Mouse (Mus musculus) cerebellum, adult 2 months (tissue): ENCODE measurements around the gene Comt. TPM values are rescaled to one million over a fixed set of nuclear protein-coding genes. Genes with fewer than 3 reads are reported as not detected.

Experiments
- DNase-seq, 2 experiments: peaks; one replicate each; pipeline ENCODE4 v3.0.0; 2021
- H3K27ac ChIP-seq: fragments of 200-500 bp; 2 replicates; pipeline ENCODE4 v1.5.1; 2012; ENCODE audit warnings: low read length, control low read depth, inconsistent platforms; ENCODE audit not compliant: insufficient read depth
- H3K27me3 ChIP-seq: fragments of 200-500 bp; 2 replicates; pipeline ENCODE4 v1.6.1; 2012; ENCODE audit warnings: inconsistent platforms, mild to moderate bottlenecking, low read length, moderate library complexity; ENCODE audit not compliant: control insufficient read depth, insufficient read depth
- H3K4me1 ChIP-seq: fragments of 200-500 bp; 2 replicates; pipeline ENCODE4 v1.6.1; 2011; ENCODE audit warnings: low read length; ENCODE audit not compliant: control insufficient read depth, insufficient read depth
- H3K4me3 ChIP-seq: fragments of 200-500 bp; replicated peaks from 2 replicates; pipeline ENCODE3; 2011; ENCODE audit warnings: mild to moderate bottlenecking, low read depth, low read length, control low read depth; ENCODE audit not compliant: insufficient read depth
- CTCF ChIP-seq: fragments of 200-500 bp; IDR thresholded peaks from 2 replicates; pipeline ENCODE4 v1.5.1; 2011; ENCODE audit warnings: low read depth, mild to moderate bottlenecking, control low read depth, low read length, moderate library complexity, borderline replicate concordance; ENCODE audit not compliant: insufficient read depth
- POLR2A ChIP-seq: fragments of 200-500 bp; IDR thresholded peaks from 2 replicates; pipeline ENCODE4 v1.6.1; 2011; ENCODE audit warnings: low read length, control low read depth, borderline replicate concordance; ENCODE audit not compliant: insufficient read depth
- WGBS: fragments of 180-500 bp; shearing (Covaris S2); methylation state at CpG from one replicate; pipeline ENCODE4 v1.1.7; 2018; 5-methylcytosine and 5-hydroxymethylcytosine counted together
- polyA plus RNA-seq: library from polyadenylated mRNA; depleted of rRNA; stranded (reverse); fragments of >200 nt; gene quantifications from 2 replicates; pipeline ENCODE4 v1.2.3, GENCODE M21; 2012

Gene Comt
- polyA plus RNA-seq, 1 experiment, result 145 TPM

DNA sequence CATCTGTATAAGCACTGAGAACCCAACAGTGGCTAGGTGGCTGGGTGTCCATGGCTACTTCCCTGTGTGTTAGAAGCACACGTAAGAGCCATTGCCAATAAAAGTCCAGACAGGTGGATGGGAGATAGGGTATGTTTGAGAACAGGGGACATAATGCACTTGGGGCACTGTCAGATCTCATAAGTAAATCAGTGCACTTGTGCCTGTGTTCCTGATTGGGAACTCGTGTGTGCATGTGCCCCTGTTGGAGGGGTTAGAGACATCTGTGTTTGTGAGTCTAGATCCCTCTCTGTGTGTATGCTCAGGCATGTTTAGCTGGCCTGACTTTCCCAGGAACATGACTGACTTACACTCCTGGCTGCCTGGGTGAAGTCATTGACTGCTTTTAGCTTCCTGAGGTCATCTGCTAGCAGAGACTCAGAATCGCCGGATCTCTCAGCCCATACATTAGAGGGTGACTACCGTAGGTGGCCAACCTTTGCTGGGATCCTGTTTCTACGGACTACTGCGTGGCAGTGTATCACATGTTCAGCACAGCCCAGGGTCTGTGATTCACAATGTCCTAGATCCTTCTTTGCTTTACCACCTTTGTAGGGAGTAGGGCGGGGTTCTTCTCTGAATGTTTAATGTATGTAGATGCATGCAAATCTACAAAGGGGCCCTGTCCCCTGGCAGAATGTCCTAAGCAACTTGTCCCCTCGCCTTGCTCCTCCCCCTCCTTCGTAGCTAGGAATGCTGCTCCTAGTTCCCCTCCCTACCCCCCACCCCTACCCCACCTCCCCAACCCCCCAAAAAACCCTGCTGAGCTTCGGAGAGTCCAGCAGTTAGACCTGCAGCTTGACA is 31.7 kb downstream of the Comt start:
- peak overlapping the region; percentile 60; the same call in 1 of the 2 replicates for H3K27ac ChIP-seq
- TF ChIP-seq CTCF, result no peak
- TF ChIP-seq POLR2A, result no peak
- 40% methylated on average over 11 of the region's 11 CpGs for WGBS
- H3K27me3 ChIP-seq, result no peaks in the 10 kb centered on the region
- no peak for DNase-seq
- no peak overlapping the region for H3K4me3 ChIP-seq
- H3K4me1 ChIP-seq, result peaks cover 35% of the 10 kb centered on the region

DNA sequence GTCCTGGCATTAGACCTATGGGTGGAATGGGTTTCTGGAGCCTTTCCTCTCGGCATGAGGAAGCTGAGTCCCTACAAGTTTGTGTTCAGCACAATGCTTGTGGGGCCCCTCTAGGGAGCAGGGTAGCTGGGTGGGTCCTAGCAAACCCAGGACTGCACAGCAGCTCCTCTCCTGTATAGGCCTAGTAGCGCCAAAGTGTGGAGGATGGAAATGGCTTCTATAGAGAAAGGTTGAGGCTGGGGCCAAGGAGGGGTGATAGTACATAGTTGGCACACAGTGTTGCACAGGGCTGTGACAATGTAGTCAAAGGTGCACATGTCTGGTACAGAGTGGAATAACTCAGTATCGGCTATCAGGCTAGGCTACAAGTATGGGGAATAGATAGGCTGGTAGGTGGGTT is 32.6 kb downstream of the Comt start:
- WGBS, result 84% methylated on average over 3 of the region's 3 CpGs
- peak in 1 of 2 experiments; percentile 16 for DNase-seq
- no peak overlapping the region for H3K4me3 ChIP-seq
- TF ChIP-seq CTCF (no peak), POLR2A (no peak)
- no peaks in the 10 kb centered on the region for H3K27me3 ChIP-seq
- H3K27ac ChIP-seq, result no peak overlapping the region
- H3K4me1 ChIP-seq, result peaks cover 35% of the 10 kb centered on the region

DNA sequence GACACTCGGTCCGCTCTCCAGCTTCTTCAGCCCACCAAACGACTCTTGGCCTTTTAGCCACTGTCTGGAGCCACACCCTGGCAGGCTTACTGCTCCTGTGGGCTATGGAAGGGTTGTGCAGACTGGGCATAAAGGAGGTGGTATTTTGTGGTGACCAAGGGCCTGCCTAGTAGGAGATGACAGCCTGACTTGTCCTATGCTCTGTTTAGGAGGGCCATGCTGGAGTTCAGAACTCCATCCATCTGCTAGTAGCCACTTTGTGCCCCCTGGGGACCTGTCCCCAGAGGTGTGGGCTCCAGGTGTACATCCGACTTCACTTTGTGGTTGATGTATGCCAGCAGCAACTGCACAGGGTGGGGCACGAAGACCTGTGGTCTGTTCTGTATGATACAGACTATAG is 33.1 kb downstream of the Comt start:
- WGBS, result 81% methylated on average over 5 of the region's 5 CpGs
- Histone ChIP-seq H3K27me3 (no peaks in the 10 kb centered on the region), H3K4me1 (peaks cover 35% of the 10 kb centered on the region), H3K27ac (no peak overlapping the region), H3K4me3 (no peak overlapping the region)
- peak in 1 of 2 experiments; percentile 21 for DNase-seq
- no peak for TF ChIP-seq CTCF
- TF ChIP-seq POLR2A, result no peak

DNA sequence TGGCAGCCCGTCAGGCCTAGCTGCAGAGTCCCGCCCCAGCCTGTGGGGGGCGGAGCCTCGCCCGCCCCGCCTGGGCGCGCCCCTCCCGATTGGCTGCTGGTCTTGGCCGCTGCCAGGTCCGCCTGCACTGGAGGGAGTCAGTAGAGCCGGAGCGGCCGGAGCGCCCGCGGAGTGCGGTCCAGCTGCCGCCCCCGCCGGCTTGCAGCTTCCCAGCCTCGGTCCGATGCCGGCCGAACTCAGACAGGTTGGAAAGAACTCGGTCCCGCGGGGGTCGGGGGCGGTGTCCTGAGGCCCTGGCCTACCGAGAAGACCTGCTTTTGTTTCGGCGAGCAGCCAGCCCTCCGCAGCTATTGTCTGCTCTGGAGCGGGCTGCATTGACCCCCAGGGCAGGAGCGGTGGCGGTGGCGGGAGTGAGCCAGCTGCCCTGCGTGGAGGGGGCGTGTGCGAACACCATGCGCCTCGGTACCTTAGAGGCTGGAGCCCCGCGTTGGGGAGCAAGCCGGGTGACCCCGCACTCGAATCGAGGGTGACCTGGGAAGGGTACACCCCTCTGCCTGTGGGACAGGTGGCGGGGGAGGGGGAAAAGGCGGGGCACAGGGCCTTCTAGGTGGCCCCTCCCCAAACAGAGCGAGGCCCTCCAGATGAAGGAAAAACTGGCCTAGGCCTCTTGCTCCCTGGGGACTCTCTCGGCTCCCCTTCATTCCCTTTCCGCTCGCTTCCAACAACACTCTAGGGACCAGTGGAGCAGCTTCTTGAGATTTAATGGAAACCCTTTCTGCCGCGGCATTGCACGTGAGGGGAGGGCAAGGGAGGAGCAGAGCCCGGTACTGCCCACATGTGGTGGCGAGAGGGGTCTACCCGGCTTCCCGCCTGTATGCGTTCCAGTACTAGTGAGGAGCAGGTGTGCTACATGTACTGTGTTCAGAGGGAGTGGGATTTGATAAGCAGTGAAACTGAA is 33.9 kb downstream of the Comt start:
- Histone ChIP-seq H3K4me3 (peak overlapping the region; percentile 45), H3K4me1 (peaks cover 40% of the 10 kb centered on the region), H3K27me3 (no peaks in the 10 kb centered on the region), H3K27ac (peak overlapping the region; percentile 2; the same call in 1 of the 2 replicates)
- DNase-seq, result peak; percentile 78 to 82
- TF ChIP-seq CTCF (peak; percentile 28; the same call in 1 of the 2 replicates), POLR2A (0 out of 2 replicates have a peak, but pooled peaks have one; percentile 27)
- 7% methylated on average over 62 of the region's 63 CpGs for WGBS

GRCm38 (mm10) chr16:18391728-18392127 is 34.9 kb downstream of the Comt start:
- WGBS, result 73% methylated on average over 3 of the region's 3 CpGs
- peak in 1 of 2 experiments; percentile 6 for DNase-seq
- H3K4me3 ChIP-seq, result no peak overlapping the region

GRCm38 (mm10) chr16:18391127-18391526 is 35.5 kb downstream of the Comt start:
- TF ChIP-seq POLR2A (no peak), CTCF (no peak)
- DNase-seq, result no peak
- H3K4me1 ChIP-seq, result peaks cover 40% of the 10 kb centered on the region
- no peak overlapping the region for H3K27ac ChIP-seq
- no peak overlapping the region for H3K4me3 ChIP-seq
- H3K27me3 ChIP-seq, result no peaks in the 10 kb centered on the region
- 99% methylated on average over 3 of the region's 3 CpGs for WGBS

More at GRCm38 (mm10) chr16:18391728-18392127, 34.9 kb downstream of the Comt start:
- TF ChIP-seq POLR2A, result no peak
- TF ChIP-seq CTCF, result no peak
- H3K27me3 ChIP-seq, result no peaks in the 10 kb centered on the region
- no peak overlapping the region for H3K27ac ChIP-seq
- H3K4me1 ChIP-seq, result peaks cover 42% of the 10 kb centered on the region

- Histone ChIP-seq H3K27me3 (no peaks in the 10 kb centered on the region), H3K4me3 (no peak overlapping the region), H3K4me1 (peaks cover 33% of the 10 kb centered on the region), H3K27ac (no peak overlapping the region)
- 85% methylated on average over 6 of the region's 6 CpGs for WGBS
- TF ChIP-seq CTCF (no peak), POLR2A (no peak)
- no peak for DNase-seq
These were observed 36.3 kb downstream of the Comt start for GRCm38 (mm10) chr16:18390399-18390798.

GRCm38 (mm10) chr16:18388583-18389435 is 37.8 kb downstream of the Comt start:
- Histone ChIP-seq H3K27me3 (no peaks in the 10 kb centered on the region), H3K27ac (no peak overlapping the region)

More at GRCm38 (mm10) chr16:18388583-18389435, 37.8 kb downstream of the Comt start:
- no peak overlapping the region for H3K4me3 ChIP-seq
- peaks cover 32% of the 10 kb centered on the region for H3K4me1 ChIP-seq
- TF ChIP-seq CTCF, result no peak
- no peak for TF ChIP-seq POLR2A
- WGBS, result 59% methylated on average over 14 of the region's 14 CpGs
- DNase-seq, result peak in 1 of 2 experiments; percentile 18
